Mouse (Mus musculus): ENCODE data around the gene Olfr50. TPM values are rescaled to one million over a fixed set of nuclear protein-coding genes. Genes with fewer than 3 reads are reported as not detected.

The Olfr50 gene
- not detected in 2 replicates for polyA plus RNA-seq (2015; fragmentation: Nextera tagmentation; extraction: Ambion mirVana)

GRCm38 (mm10) chr2:36790238-36790637 is at the start of gene Olfr50:
Gene Olfr50, plus strand, starts transcription at chr2:36790538.
- Histone ChIP-seq H3K4me1 (no peaks in the 10 kb centered on the region), H3K4me2 (no peak within 1 kb of the TSS), H3K36me3 (no peaks in the 10 kb centered on the region), H3K27me3 (no peaks in the 10 kb centered on the region), H3K9me3 (peaks cover 13% of the 10 kb centered on the region), H3K9ac (no peak within 1 kb of the TSS), H3K4me3 (no peak within 1 kb of the TSS), H3K27ac (no peak within 1 kb of the TSS)
- ATAC-seq (ENCODE audit: insufficient number of reproducible peaks, insufficient read depth, low FRiP score, low TSS enrichment, low read depth), result no peak
- 83% methylated on average over 2 of the region's 2 CpGs for WGBS

DNA sequence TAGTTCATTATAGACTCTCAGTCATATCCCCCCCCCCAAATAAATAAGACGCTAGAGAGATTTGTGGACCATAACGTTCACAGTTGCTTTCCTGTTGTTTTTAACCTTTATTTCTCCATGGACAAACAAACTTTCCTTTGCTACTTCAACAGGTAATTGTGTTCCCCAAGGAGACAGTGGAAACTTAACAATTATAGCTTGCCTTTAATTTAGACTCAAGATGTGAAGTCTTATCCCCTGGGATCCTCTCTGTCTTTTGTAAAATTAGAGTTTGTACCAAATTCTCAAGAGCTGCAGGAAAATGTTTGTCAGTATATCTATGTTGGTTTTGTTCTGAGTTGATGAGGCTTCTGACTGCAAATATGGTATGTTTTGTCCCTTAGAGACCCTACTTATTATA is 6.4 kb upstream of the Olfr50 start, which contains the start of gene Olfr348:
Olfr348 (plus strand) TSS at position 301 of the 400 bp plus-strand sequence.
- 73% methylated on average over 2 of the region's 2 CpGs for WGBS
- H3K27ac ChIP-seq, result no peak within 1 kb of the TSS
- H3K9ac ChIP-seq, result no peak within 1 kb of the TSS
- no peaks in the 10 kb centered on the region for H3K27me3 ChIP-seq
- H3K4me3 ChIP-seq, result no peak within 1 kb of the TSS
- ATAC-seq (ENCODE audit: insufficient number of reproducible peaks, insufficient read depth, low FRiP score, low TSS enrichment, low read depth), result no peak
- no peaks in the 10 kb centered on the region for H3K36me3 ChIP-seq
- no peak within 1 kb of the TSS for H3K4me2 ChIP-seq
- no peaks in the 10 kb centered on the region for H3K4me1 ChIP-seq
- peaks cover 9% of the 10 kb centered on the region for H3K9me3 ChIP-seq

- 71% methylated on average over 1 of the region's 1 CpGs for WGBS
- ATAC-seq (ENCODE audit: insufficient number of reproducible peaks, insufficient read depth, low FRiP score, low TSS enrichment, low read depth), result no peak
- H3K27me3 ChIP-seq, result no peaks in the 10 kb centered on the region
- H3K4me3 ChIP-seq, result no peak within 1 kb of the TSS
- H3K36me3 ChIP-seq, result no peaks in the 10 kb centered on the region
- H3K27ac ChIP-seq, result no peak within 1 kb of the TSS
- peaks cover 32% of the 10 kb centered on the region for H3K9me3 ChIP-seq
- H3K4me1 ChIP-seq, result no peaks in the 10 kb centered on the region
- H3K4me2 ChIP-seq, result no peak within 1 kb of the TSS
- H3K9ac ChIP-seq, result no peak within 1 kb of the TSS
These were observed 26.6 kb downstream of the Olfr50 start, which contains the start of gene Olfr3 for GRCm38 (mm10) chr2:36816932-36817331. Gene Olfr3, minus strand, starts transcription at chr2:36817032.

DNA sequence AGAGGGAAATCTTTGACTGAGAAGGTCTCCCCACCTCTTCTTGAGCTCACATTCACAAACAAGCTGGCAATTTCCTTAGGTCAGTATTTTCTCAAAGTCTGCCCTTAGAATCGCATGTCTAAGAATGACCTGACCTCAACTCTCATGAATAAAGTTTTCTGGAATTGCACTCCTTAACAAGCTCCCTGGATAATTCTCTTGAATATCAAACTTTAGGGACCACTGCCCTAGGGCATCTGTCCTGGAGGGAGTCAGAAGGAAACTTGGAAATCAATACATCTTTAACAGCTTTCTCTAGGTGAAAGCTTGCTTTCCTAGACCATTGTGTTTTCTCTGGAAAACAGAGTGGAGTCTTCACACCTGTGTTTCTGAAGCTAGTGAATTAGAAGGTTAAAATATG is 55.7 kb downstream of the Olfr50 start, which contains the start of gene Olfr350:
Olfr350 (plus strand) TSS at position 301 of the 400 bp plus-strand sequence.
- no peak within 1 kb of the TSS for H3K27ac ChIP-seq
- no peak within 1 kb of the TSS for H3K4me2 ChIP-seq
- H3K9ac ChIP-seq, result no peak within 1 kb of the TSS
- H3K36me3 ChIP-seq, result no peaks in the 10 kb centered on the region
- no peaks in the 10 kb centered on the region for H3K4me1 ChIP-seq
- WGBS, result 85% methylated on average over 1 of the region's 1 CpGs
- H3K4me3 ChIP-seq, result no peak within 1 kb of the TSS
- 0 out of 2 replicates have a peak, but pooled peaks cover 3% of the 10 kb centered on the region for H3K9me3 ChIP-seq
- no peak for ATAC-seq (ENCODE audit: insufficient number of reproducible peaks, insufficient read depth, low FRiP score, low TSS enrichment, low read depth)
- no peaks in the 10 kb centered on the region for H3K27me3 ChIP-seq

Other genes with a start within 250 kb of the Olfr50 start
- gene Olfr344, start 223.9 kb upstream of the Olfr50 start, polyA plus RNA-seq (2015; fragmentation: Nextera tagmentation; extraction: Ambion mirVana), result 0.10 TPM in 1 of 2 replicates, not detected in the other
- gene Olfr345, start 150.5 kb upstream of the Olfr50 start, polyA plus RNA-seq (2015; fragmentation: Nextera tagmentation; extraction: Ambion mirVana), result not detected in 2 replicates
- gene Olfr346, start 104.8 kb upstream of the Olfr50 start, polyA plus RNA-seq (2015; fragmentation: Nextera tagmentation; extraction: Ambion mirVana), result not detected in 2 replicates
- gene Olfr347, start 58.6 kb upstream of the Olfr50 start, polyA plus RNA-seq (2015; fragmentation: Nextera tagmentation; extraction: Ambion mirVana), result not detected in 2 replicates
- not detected in 2 replicates for gene Olfr348, start 6.3 kb upstream of the Olfr50 start, polyA plus RNA-seq (2015; fragmentation: Nextera tagmentation; extraction: Ambion mirVana)
- not detected in 2 replicates for gene Olfr3, start 26.5 kb downstream of the Olfr50 start, polyA plus RNA-seq (2015; fragmentation: Nextera tagmentation; extraction: Ambion mirVana)
- not detected in 2 replicates for gene Olfr350, start 55.8 kb downstream of the Olfr50 start, polyA plus RNA-seq (2015; fragmentation: Nextera tagmentation; extraction: Ambion mirVana)
- not detected in 2 replicates for gene Olfr351, start 72.1 kb downstream of the Olfr50 start, polyA plus RNA-seq (2015; fragmentation: Nextera tagmentation; extraction: Ambion mirVana)
- gene Olfr352, start 77.9 kb downstream of the Olfr50 start, polyA plus RNA-seq (2015; fragmentation: Nextera tagmentation; extraction: Ambion mirVana), result not detected in 2 replicates
- gene Olfr353, start 102.4 kb downstream of the Olfr50 start, polyA plus RNA-seq (2015; fragmentation: Nextera tagmentation; extraction: Ambion mirVana), result not detected in 2 replicates
- not detected in 2 replicates for gene Olfr354, start 115.1 kb downstream of the Olfr50 start, polyA plus RNA-seq (2015; fragmentation: Nextera tagmentation; extraction: Ambion mirVana)
- gene Olfr355, start 138.4 kb downstream of the Olfr50 start, polyA plus RNA-seq (2015; fragmentation: Nextera tagmentation; extraction: Ambion mirVana), result not detected in 2 replicates
- not detected in 2 replicates for gene Olfr356, start 146.6 kb downstream of the Olfr50 start, polyA plus RNA-seq (2015; fragmentation: Nextera tagmentation; extraction: Ambion mirVana)
- gene Olfr357, start 203.3 kb downstream of the Olfr50 start, polyA plus RNA-seq (2015; fragmentation: Nextera tagmentation; extraction: Ambion mirVana), result not detected in 2 replicates
- not detected in 2 replicates for gene Olfr358, start 218.8 kb downstream of the Olfr50 start, polyA plus RNA-seq (2015; fragmentation: Nextera tagmentation; extraction: Ambion mirVana)

Data from embryonic facial prominence, embryonic 13.5 days (tissue).